Mouse (Mus musculus): ENCODE measurements around the gene Gm17651. TPM values are rescaled to one million over a fixed set of nuclear protein-coding genes. Genes with fewer than 3 reads are reported as not detected.

Gene Gm17651
- total RNA-seq, 2 experiments from 2014 or later, result not detected

GRCm38 (mm10) chr3:97630746-97631145, 43.7 kb downstream of the Gm17651 start:
- no peak for ATAC-seq (ENCODE audit: poor library complexity, severe bottlenecking)

- ATAC-seq (ENCODE audit: poor library complexity, severe bottlenecking), result no peak
These were observed 44.6 kb downstream of the Gm17651 start for GRCm38 (mm10) chr3:97629941-97630340.

GRCm38 (mm10) chr3:97628391-97629001, 46.0 kb downstream of the Gm17651 start, which contains the start of gene Fmo5:
Fmo5 (plus strand) TSS chr3:97628804.
- ATAC-seq (ENCODE audit: poor library complexity, severe bottlenecking), result peak; percentile 88

GRCm38 (mm10) chr3:97627893-97628292, 46.6 kb downstream of the Gm17651 start:
- peak; percentile 16; the same call in 1 of the 2 replicates for ATAC-seq (ENCODE audit: poor library complexity, severe bottlenecking)

GRCm38 (mm10) chr3:97624611-97625010, 49.9 kb downstream of the Gm17651 start:
- no peak for ATAC-seq (ENCODE audit: poor library complexity, severe bottlenecking)

Other genes starting within 250 kb of the Gm17651 start
- 7.2 and 10.1 TPM in 2 replicates for gene Chd1l, start 64.5 kb downstream of the Gm17651 start, total RNA-seq (2015)
- gene Chd1l, start 64.5 kb downstream of the Gm17651 start, total RNA-seq (2017), result 21.0 and 23.6 TPM in 2 replicates
- gene Fmo5, start 45.9 kb downstream of the Gm17651 start, total RNA-seq (2015), result 19.5 and 31.4 TPM in 2 replicates
- gene Fmo5, start 45.9 kb downstream of the Gm17651 start, total RNA-seq (2017), result 10.7 and 12.1 TPM in 2 replicates
- gene Prkab2, start 16.5 kb downstream of the Gm17651 start, total RNA-seq (2015), result 10.8 and 12.3 TPM in 2 replicates
- gene Prkab2, start 16.5 kb downstream of the Gm17651 start, total RNA-seq (2017), result 6.9 and 11.0 TPM in 2 replicates
- 7.5 and 7.9 TPM in 2 replicates for gene Pde4dip, start 214.0 kb upstream of the Gm17651 start, total RNA-seq (2015)
- 10.9 and 14.4 TPM in 2 replicates for gene Pde4dip, start 214.0 kb upstream of the Gm17651 start, total RNA-seq (2017)
- gene Sec22b, start 226.5 kb upstream of the Gm17651 start, total RNA-seq (2015), result 83.9 and 98.2 TPM in 2 replicates
- gene Sec22b, start 226.5 kb upstream of the Gm17651 start, total RNA-seq (2017), result 51.7 and 69.2 TPM in 2 replicates